Mouse (Mus musculus) layer of hippocampus, adult 9-10 months (tissue): ENCODE measurements around the gene Spg7.

Source experiments
- DNase-seq: peaks from one replicate; pipeline ENCODE4 v3.0.0; 2022; ENCODE audit warnings: low spot score

The Spg7 gene

GRCm38 (mm10) chr8:123135406-123135805 lies 72.7 kb downstream of the Spg7 start:
- no peak for DNase-seq

GRCm38 (mm10) chr8:123135806-123136205 lies 73.1 kb downstream of the Spg7 start:
- DNase-seq: no peak

GRCm38 (mm10) chr8:123136287-123136686 lies 73.5 kb downstream of the Spg7 start:
- DNase-seq: no peak

- no peak for DNase-seq
Measured at GRCm38 (mm10) chr8:123137645-123138077, 74.9 kb downstream of the Spg7 start.

GRCm38 (mm10) chr8:123138741-123139140 lies 76.0 kb downstream of the Spg7 start:
- no peak for DNase-seq

- peak; percentile 56 for DNase-seq
Measured at GRCm38 (mm10) chr8:123141741-123142462, 79.2 kb downstream of the Spg7 start.

- no peak for DNase-seq
Measured at GRCm38 (mm10) chr8:123145279-123145678, 82.5 kb downstream of the Spg7 start.

GRCm38 (mm10) chr8:123146390-123146789 lies 83.6 kb downstream of the Spg7 start:
- DNase-seq: no peak
